Mouse (Mus musculus) granulocyte monocyte progenitor cell, adult 5-6 weeks (primary cell): ENCODE results near the gene Ttyh2. TPM values are rescaled to one million over a fixed set of nuclear protein-coding genes. Genes with fewer than 3 reads are reported as not detected.

Source experiments
- ATAC-seq: replicated peaks from 2 replicates; pipeline ENCODE4 v1.8.0; 2016; ENCODE audit warnings: mild to moderate bottlenecking, moderate TSS enrichment, inconsistent platforms; ENCODE audit not compliant: poor library complexity, severe bottlenecking
- total RNA-seq, 2 experiments: library from RNA; stranded (forward) in 1 of 2; stranded (reverse) in 1 of 2; fragments of 200-712, 200-1000 nt in 1 of 2; fragments of >200 nt in 1 of 2; fragmentation: Nextera tagmentation in 1 of 2; gene quantifications; 2 replicates each; pipeline ENCODE4 v1.2.3; 2014 to 2017

The Ttyh2 gene
- total RNA-seq, 2 experiments from 2014 or later = 4.0 to 6.5 TPM

GRCm38 (mm10) chr11:114736913-114737624, 61.8 kb downstream of the Ttyh2 start:
- ATAC-seq = no peak

- no peak for ATAC-seq
These were observed 65.4 kb downstream of the Ttyh2 start for GRCm38 (mm10) chr11:114740598-114740997.

GRCm38 (mm10) chr11:114741451-114741850, 66.2 kb downstream of the Ttyh2 start:
- no peak for ATAC-seq

DNA sequence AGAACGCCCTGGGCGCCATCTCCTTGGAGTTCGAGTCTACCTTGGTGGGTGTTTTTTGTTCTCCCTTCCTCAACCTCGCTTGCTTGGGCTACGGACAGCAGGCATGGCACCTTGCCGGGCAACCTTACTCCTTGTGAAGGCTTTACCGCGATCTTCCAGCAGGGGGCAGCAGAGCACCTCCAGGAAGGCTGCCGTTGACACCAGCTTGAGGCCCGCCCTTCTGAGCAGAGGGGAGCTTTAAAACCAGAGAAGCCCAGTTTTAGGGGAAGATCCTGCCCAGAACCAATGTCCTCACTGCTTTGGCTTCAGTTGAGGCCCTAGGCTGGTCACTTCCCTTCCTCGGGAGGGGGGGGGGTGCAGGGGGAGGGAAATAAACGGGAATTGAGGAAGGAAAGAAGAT, 69.9 kb downstream of the Ttyh2 start:
- ATAC-seq = peak; percentile 93

DNA sequence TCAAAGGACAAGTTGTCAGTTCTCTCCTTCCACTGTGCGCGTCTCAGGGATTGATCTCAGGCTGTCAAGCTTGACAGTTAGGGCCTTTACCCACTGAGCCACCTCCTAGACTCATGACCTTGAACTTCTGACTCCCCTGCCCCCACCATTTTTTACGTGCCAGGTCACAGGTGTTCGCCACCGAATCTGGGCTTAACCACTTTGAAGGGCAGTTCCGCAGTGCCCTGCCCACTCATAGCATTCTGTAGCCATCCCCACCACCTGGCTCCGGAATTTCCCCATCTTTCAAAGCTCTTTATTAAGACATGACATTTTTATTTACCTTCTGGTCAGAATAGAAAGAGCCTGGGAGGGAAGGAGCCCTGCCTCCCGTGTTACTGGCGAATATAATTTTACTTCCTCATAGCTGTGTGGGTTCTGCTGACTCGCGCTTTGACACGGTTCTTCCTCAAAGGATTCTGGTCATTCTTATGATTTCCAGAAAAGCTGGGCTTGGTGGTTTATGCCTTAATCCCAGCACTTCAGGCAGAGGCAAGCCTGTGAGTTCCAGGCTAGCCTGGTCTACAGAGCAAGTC, 72.4 kb downstream of the Ttyh2 start:
- peak; percentile 39; the same call in 1 of the 2 replicates for ATAC-seq

- peak; percentile 84 for ATAC-seq
These were observed 89.9 kb downstream of the Ttyh2 start, which contains the start of gene Kif19a for GRCm38 (mm10) chr11:114764820-114765818. Kif19a (plus strand) TSS chr11:114765388.

- ATAC-seq = no peak
These were observed 94.7 kb downstream of the Ttyh2 start for GRCm38 (mm10) chr11:114769911-114770310.

Other genes starting within 250 kb of the Ttyh2 start
- 2,916 and 3,176 TPM in 2 replicates for gene Rpl38, start 6.9 kb upstream of the Ttyh2 start, total RNA-seq (2014; fragmentation: Nextera tagmentation)
- gene Rpl38, start 6.9 kb upstream of the Ttyh2 start, total RNA-seq (2017) = 2,043 and 3,376 TPM in 2 replicates
- gene Dnaic2, start 52.0 kb downstream of the Ttyh2 start, total RNA-seq (2014; fragmentation: Nextera tagmentation) = not detected in 2 replicates
- gene Dnaic2, start 52.0 kb downstream of the Ttyh2 start, total RNA-seq (2017) = not detected in 2 replicates
- 1.3 TPM in 1 of 2 replicates, not detected in the other for gene Kif19a, start 90.0 kb downstream of the Ttyh2 start, total RNA-seq (2014; fragmentation: Nextera tagmentation)
- not detected in 2 replicates for gene Kif19a, start 90.0 kb downstream of the Ttyh2 start, total RNA-seq (2017)
- 0.54 TPM in 1 of 2 replicates, not detected in the other for gene Btbd17, start 120.5 kb downstream of the Ttyh2 start, total RNA-seq (2014; fragmentation: Nextera tagmentation)
- not detected in 2 replicates for gene Btbd17, start 120.5 kb downstream of the Ttyh2 start, total RNA-seq (2017)
- gene Gpr142, start 123.5 kb downstream of the Ttyh2 start, total RNA-seq (2014; fragmentation: Nextera tagmentation) = not detected in 2 replicates
- not detected in 2 replicates for gene Gpr142, start 123.5 kb downstream of the Ttyh2 start, total RNA-seq (2017)
- not detected in 2 replicates for gene Gprc5c, start 175.7 kb downstream of the Ttyh2 start, total RNA-seq (2014; fragmentation: Nextera tagmentation)
- not detected in 2 replicates for gene Gprc5c, start 175.7 kb downstream of the Ttyh2 start, total RNA-seq (2017)
- gene Cd300a, start 214.6 kb downstream of the Ttyh2 start, total RNA-seq (2014; fragmentation: Nextera tagmentation) = 11.4 and 12.6 TPM in 2 replicates
- 14.3 and 20.8 TPM in 2 replicates for gene Cd300a, start 214.6 kb downstream of the Ttyh2 start, total RNA-seq (2017)